Mouse (Mus musculus) megakaryocyte, embryonic 14.5 days (primary cell): Measurements from ENCODE around the gene Cntnap2.

Experiments used
- FLI1 ChIP-seq: IDR thresholded peaks from 2 replicates; pipeline ENCODE4 v1.6.1; 2012; ENCODE audit warnings: low read length, inconsistent platforms, mixed read lengths
- GATA1 ChIP-seq: IDR thresholded peaks from 3 replicates; pipeline ENCODE4 v1.6.1; 2012; ENCODE audit warnings: mixed read lengths, low read length, inconsistent platforms, borderline replicate concordance

DNA sequence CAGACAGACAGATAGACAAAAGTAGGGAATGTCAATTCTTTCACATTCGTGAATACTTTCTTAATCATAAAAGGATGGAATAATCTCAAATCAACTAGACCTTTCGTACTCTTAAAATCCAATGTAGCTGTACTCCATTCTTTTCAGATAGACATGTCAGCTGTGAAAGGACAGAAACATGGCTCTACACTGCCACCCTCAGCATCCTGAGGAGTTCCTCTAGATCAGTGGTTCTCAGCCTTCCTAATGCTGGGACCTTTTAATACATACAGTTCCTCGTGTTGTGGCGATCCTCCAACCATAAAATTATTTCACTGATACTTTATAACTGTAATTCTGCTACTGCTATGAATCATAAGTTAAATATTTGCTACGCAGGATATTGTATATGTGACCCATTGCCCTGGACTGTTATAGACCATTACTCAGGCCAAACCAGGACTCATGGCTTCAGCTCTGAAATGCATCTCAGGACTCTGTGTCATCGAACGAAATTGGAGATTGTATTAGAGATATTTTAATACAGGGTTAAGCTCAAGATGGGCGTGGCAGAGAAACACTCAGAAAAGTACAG, 1859.6 kb downstream of the Cntnap2 start:
- TF ChIP-seq GATA1 (no peak), FLI1 (no peak)
